Mouse (Mus musculus) Muller cell, postnatal 12 days (primary cell): ENCODE results near the gene Nxnl1.
A peak's percentile ranks its signal among the peaks of the same experiment; 100 is the strongest.
"Not testable (repeated sequence)": the region's sequence is repeated elsewhere in the genome, so short reads cannot be mapped to it uniquely, and the experiment has no call there.

Experiments used
- DNase-seq: peaks from one replicate; pipeline ENCODE4 v3.0.0-alpha.2; 2015; ENCODE audit errors: inconsistent ontology term

Gene Nxnl1

DNA sequence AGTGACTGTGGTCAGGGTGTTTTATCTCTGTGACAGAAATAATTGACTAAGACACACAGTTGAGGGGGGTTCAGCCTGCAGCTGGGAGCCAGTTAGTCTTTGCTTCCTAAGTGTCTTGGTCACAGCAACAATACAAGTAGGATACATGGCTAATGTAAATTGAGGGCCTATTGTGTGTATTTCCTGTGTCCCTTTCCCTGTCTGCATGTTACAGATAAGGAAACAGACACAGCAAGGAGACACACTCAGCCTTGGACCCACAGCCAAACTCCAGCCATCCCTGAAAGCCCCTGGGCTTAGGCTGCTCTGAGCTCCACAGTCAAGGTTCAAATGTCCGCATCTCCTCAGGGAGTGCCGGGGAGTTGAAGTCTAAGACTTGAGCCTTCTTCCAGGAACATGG, 11.8 kb downstream of the Nxnl1 start:
- no peak for DNase-seq

DNA sequence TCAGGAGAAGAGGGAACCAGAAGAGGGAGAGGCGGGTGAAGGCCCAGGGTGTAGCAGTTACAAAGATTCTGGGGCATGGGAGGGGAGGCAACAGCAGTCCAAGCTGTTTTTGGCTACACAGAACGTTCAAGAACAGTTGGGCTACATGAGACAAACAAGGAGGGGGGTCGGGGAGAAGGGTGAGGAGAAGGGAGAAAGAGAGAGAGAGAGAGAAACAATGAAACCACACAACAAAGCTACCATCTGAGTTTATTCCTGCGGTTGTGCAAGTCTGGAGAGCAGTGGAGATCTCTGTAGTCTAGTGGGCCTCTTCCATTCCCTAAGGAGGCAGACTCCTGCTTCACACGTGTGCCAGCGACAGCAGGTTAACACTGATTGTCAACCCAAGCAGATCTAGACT, 12.4 kb downstream of the Nxnl1 start:
- DNase-seq, result no peak

DNA sequence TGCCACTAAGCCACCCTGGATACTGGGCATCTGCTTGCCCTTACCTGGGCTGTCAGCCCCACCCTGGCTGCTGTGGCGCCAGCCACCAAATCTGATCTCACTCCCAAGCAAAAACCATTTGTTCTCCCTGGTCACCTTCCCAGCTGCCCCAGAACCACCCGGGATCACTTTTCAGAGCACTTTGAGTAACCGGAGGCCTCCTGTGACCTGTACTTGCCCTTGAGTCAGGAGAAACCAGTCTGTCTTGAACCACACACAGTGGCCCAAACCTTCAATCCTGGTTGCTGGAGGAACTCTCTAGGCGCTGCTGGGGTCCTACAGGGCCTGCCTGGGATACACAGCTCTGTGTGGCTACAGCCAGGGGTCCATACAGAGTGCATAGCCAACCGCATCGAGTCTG, 13.6 kb downstream of the Nxnl1 start:
- no peak for DNase-seq

DNA sequence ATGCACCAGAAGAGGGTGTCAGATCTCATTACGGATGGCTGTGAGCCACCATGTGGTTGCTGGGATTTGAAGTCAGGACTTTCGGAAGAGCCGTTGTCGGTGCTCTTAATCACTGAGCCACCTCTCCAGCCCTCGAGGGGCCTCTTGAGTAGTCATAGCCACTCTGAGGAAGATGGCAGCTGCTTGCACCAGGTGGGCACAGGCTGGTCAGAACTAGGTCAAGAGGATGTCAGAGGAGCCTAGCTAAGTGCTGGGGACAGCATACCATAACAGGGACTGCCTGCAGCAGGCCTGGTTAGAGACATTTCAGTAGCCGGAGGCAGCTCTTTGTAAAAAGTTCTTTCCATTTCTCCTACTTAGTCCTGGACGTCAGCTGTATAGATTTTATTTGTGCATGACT, 15.6 kb downstream of the Nxnl1 start:
- no peak for DNase-seq

DNA sequence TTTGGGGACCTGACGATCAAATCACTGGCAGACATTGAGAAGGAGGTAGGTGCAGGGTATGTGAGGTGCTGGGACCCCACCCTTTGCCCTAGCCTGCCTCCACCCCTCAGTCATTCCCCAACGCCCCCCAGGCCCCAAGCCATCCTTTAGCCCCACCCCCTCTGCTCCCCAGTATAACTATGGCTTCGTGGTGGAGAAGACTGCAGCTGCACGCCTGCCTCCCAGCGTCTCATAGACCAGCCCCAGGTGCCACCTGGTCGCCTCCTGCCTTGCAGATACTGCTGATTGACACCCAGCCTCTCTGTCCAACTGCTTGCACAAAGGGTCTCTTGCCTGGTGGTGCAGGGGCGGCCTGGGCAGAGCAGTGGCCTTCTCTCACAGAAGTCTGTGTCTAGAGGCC, 18.8 kb downstream of the Nxnl1 start:
- DNase-seq, result no peak

DNA sequence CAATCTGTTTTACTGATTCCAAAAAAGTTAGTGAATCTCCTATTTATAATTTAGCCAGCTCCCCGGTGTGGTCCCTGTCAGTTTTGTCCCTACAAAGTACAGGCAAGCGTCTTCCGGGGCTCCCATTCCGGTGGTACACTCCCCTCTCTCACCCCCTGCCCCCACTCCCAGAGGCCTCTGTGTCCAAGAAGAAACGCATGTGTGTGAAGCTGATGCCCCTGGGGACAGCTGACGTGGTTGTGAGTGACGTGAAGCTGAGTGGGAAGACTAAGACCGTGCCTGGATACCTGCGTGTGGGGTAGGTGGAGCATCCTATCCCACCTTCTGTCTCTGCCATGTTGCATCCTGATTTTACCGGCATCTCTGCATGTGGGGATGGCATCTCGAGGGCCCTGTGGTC, 21.3 kb downstream of the Nxnl1 start:
- no peak for DNase-seq

DNA sequence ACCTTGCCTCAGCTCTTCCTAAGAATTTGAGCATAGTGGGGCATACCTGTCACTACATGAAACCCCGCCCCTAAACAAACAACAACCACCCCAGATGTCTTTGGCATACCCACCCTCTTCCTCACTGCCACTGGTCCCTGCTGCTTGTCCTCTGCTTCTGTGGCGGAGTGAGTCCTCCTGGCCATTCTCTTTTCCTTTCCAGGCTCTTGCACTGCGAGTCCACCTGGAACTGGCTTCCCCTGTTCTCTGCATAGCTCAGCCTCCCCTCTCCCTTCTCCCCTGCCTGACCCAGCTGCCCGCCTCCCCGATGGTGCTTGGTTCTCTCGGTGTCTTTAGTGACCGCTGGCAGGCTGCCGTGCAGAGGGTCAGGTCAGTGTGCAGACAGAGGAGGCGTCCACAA, 22.6 kb downstream of the Nxnl1 start:
- DNase-seq, result no peak

DNA sequence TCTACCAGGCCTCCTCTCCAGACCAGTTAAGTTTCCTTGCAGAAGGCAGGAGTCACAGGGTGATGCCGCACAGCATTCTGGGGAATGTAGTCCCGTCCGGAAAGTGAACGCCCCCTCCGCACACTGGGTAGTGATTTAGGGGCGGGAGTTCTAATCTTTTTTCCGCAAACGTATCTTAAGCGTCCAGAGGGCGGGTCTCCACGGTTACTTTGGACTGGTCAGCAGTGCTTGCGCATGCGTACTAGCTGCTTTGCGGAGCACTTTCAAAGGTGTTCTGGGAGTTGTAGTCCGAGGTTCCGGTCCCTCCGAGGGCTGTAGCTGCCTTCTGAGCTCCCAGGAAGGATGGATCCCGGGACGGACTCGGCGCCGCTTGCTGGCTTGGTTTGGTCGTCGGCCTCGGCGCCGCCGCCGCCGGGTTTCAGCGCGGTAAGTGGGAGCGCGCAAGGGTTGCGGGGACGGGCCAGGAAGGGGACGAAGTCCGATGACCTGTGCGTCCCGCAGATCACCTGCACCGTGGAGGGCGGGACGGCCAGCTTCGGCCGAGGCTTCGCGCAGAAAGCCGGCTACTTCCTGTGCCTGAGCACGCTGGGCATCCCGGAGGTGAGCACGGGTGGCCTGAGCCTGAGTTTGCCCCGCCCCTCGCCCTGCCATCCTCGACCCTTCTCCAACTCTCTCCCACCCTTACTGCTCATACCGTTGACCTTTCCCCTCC, 23.6 kb downstream of the Nxnl1 start, which contains the start of gene Mvb12a:
Gene Mvb12a, plus strand, starts transcription at position 291 of the 712 bp plus-strand sequence.
- DNase-seq, result peak; percentile 97

DNA sequence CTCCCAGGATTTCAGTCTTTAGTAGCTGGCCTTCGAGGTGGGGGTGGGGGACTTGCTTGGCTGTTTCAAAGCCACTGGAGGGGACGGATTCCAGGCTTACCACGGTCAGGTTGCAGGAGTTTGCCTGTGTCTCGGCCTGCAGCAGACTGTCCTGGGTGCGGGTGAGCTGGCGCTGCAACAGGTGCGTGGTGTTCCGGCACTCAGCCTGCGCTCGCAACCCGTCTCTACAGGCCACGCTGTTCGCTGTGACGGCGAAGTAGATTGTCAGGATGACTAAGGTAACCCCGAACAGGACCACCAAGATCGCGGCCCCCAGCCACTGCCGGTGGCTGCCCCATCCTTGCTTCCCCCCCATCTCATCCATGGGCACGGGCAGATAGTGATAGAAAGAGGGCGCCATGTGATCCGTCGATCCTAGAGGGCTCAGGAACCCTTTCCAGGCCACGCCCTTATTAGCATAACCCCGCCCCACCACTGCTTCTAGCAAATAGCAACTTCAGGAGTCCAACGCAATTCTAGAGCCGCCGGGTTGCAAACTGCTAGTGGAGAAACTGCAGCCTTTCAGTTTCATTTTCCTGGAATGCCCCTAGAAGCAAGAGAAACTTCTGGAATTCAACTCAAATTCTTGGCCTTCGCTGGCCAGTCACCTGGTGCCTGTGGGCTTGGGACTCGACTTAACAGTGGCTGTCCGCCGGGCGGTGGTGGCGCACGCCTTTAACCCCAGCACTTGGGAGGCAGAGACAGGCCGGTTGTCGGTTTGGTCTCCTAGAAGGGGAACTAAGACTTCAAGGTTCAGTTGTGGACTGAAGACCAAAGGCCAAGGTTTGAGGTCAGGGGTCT, 29.2 kb downstream of the Nxnl1 start, which contains the start of gene Bst2:
Gene Bst2, minus strand, starts transcription at position 429 of the 840 bp plus-strand sequence.
- peak; percentile 94 for DNase-seq

DNA sequence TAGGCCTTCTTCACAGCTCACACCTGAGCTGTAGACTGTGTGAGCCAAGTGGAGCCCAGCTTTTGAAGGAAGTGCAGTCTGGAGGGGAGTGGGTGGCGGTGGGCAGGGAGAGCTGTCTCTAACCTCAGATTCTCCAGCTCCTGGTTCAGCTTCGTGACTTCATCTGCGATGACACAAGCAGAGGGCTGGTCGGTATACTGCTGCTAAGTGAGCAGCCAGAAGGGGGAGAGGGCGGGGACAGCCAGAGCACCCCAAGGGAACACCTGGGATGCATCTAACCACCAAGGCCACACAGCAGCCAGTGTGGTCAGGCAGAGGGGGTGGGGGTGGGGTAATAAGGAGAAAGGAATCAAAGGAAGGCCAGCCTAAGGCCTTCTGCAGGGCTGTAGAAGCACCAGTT, 30.7 kb downstream of the Nxnl1 start:
- DNase-seq, result no peak

DNA sequence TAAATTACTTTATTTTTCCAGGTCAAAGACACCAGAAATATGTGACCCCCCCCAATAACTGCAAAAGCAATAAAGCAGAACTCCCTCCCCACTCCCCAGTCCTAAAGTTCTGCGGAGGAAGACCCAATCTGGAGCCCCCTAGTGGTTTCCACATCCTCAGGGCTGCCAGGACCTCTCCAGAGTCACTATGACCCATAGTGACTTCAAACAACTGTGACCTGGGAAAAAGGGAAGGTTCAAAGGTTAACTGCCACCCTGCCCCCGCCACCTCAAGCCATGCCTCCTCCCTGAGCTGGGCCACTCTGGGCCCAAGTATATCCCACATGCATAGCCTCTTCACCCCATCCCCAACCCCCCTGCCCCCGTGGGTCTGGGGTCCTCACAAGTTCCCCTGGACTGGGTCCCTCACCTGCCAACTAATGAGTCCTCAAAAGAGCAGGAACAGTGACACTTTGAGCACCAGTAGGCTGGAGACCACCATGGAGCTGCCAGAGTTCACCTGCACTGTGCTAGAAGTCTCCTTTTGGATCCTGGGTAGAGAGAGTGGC, 32.1 kb downstream of the Nxnl1 start:
- DNase-seq, result no peak

DNA sequence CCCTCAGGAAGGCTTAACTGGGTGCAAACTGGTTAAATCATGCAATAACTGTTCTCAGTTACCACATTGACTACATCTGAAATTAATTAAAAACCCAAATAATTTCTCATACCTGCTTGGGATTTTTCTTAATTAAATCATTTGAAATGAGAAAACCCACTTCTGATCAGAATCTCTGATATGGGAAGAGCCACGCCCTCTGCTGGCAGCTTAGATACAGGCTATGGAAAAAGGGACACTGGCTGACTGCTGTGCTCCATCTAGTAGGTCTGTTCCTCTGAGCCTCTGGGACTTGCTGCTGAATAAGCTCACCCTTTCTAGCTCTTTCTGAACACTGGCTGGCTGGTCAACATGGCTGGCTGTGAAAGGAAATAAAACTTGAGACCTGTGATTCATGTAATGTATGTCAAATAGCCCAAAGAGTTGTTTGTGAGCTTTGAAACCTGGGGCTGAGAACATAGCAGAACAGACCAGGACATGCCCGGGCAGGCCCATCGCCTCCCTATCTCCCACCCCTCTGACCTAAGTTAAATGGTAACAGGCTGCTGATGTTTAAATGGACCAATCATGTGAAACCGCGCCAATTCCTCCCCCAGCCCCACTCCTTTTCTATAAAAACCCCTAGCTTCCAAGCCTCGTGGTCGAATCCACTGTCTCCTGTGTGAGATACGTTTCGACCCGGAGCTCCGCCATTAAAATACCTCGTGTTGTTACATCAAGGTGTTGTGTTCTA, 35.5 kb downstream of the Nxnl1 start:
- DNase-seq, result not testable (repeated sequence)

DNA sequence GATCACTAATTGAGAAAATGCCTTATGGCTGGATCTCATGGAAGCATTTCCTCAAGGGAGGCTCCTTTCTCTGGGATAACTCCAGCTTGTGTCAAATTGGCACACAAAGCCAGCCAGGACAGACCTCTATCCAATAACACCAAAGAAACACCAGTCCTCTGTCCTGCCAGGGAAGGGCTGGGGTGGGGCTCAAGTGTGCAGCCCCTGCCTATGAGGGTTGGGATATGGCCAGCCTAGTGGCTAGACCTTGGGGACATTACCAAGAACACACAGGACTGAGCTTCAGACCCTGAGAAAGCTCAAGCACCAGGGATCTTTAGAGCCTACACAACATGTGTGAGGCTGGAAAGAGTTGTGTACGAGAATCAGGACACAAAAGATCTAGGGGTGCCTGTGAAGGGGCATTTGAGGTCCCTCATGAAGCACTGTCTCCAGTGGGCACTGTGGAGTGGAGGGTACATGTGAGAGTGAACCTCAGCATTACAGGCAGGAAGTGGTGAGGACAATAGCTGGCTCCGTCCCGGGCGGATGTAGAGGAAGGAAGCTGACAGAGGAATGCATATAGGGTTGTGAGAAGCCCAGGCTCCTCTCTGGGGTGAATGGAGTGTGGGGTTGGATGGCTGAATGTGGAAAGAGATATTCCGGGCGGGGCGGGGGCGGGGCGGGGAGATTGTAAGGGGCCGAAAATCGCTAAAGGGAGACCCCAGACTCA, 37.9 kb downstream of the Nxnl1 start:
- DNase-seq, result no peak

DNA sequence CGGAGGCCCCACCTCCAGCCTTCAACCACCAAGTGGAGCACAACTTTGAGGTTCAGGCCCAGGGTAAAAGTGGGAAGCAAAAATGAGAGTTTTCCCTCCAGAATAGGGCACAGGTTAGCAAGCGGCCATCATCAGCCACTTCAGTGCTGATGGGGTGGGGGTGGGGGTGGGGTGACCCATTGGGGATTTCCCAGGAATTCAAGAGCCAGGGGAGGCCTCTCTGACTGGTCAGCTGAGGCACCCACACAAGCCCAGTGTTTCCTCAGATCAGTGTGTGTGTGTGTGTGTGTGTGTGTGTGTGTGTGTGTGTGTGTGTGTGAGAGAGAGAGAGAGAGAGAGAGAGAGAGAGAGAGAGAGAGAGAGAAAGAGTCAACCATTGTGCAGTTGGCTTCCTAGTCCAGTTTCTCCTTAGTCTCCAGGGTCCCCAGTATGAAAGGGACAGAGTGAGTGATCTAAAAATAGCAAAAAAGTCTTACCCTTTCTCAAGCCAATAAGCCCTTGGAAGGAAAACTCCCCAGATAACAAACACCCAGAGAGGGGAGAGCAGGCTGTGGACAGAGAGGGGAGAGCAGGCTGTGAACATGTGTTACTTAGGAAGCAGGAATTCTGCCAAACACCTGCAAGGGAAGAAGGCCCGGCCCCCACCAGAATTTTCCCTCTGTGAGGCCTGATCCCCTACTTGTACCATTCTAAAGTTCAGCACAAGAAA, 39.1 kb downstream of the Nxnl1 start:
- no peak for DNase-seq

DNA sequence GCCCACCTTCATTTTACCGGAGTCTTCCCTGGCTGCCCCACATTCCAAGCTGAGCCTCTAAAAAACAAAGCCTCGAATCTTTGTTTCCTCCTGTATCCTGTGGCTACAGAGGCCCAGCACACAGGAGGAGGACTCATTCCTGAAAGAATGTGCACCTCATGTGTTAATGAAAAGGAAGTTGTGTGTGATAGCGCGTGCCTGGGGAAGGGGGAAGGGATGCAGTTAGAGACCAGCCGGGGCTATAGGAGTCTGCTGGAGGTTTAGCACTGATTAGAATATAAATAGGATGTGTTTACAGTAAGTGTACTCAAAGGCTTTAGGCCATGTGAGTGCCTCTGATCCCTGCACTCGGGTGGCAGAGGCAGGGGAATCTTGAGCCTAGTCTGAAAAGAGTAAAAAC, 40.1 kb downstream of the Nxnl1 start:
- DNase-seq, result no peak

DNA sequence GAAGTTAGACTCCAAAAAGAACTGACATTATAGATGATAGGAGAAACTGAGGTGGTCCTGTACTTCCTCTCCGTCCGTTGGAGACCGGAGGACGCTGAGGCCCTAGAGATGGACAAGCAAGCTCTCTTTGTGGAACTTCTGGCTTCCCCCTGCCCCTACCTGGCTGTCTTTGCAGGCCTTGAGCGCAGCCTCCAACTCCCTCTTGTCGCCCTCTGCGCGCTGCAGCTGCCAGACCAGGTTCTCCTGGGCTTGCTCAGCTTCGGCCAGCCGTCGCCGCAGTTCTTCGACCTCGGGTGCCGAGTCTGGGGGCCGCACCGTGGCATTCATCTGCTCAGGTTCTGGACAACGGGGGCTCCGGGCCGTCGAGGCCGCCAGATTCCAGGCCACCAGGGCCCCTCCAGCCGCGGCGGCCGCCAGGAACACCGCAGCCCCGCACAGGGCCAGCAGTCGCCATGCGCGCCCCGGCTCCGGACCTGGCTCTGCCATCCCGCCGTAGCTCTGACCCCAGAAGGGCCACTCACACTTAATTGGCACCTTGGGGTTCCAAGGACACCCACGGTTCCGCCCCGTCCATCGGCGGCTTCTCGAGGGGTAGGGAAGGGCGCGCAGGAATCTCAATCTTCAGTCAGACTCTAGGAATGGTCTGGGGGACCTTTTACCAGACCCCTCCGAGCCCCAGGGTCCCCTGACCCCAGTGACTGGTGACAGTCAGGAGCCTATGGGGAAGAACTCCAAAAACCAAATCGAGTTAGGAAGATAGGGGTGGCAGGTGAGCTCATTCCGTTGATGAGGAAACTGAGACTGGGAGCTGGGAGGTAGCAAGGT, 41.0 kb downstream of the Nxnl1 start, which contains the start of gene Ccdc194:
Gene Ccdc194, minus strand, starts transcription at position 486 of the 825 bp plus-strand sequence.
- no peak for DNase-seq

DNA sequence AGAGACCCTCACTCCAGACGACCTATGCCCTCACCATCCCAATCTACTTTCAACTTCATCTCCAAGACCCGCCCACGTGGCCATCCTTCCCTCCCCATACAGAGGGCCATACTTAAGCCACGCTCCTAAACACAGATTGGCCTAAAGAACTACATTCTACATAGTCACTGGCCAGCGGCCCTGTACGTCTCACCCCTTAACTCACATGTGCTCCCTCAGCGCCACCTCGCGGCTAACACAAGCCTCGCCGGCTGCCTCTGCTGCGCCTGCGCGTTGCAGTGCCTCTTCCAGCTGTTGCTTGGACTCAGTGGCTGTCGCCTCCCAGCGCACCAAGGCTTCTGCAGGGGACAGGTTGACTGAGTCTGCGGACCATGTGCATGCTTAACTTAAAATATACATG, 44.8 kb downstream of the Nxnl1 start:
- DNase-seq, result peak; percentile 91

DNA sequence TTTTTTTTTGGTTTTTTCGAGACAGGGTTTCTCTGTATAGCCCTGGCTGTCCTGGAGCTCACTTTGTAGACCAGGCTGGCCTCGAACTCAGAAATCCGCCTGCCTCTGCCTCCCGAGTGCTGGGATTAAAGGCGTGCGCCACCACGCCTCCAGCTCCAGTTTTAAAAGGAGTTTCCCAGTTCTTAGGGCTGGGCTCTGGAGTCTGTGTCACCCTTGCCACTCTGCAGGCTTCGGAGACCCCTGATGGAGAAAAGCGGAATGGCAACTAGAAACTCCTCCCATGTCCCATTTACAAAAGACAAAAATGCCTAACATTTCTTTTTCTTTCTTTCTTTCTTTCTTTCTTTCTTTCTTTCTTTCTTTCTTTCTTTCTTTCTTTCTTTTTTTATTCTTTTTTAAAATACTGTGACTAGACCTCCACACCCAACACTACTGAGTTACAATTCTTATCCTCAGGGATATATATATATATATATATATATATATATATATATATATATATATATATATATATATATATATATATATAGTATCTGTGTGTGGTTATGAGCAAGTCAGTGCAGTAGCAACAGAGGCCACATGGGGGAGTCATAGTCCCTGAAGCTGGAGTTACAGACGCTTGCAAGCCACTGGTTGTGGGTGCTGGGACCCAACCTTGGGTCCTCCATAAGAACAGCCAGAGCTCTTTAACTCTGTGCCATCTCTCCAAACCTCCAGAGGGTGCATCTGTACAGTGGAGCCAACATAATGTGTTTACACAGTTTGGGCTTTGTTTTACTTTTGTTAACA, 47.2 kb downstream of the Nxnl1 start:
- DNase-seq, result peak; percentile 73

DNA sequence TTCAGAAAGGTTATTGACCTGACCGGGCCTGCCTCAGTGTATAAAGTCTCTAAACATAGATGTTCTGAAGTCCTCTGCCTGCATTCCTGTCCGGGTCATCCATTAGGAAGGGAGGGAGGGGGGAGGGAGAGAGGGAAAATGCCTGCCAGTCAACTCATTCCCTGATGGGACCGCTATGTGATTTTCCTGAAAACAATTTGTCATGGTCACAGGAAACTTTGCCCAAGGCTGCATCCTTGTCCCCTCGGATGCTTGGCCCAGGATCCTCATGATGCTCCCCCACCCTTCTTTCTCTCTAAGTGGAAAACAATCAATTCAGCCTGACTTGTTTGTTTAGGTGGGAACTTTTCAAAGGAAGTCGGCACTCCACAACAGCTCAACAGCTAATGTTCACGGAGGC, 49.6 kb downstream of the Nxnl1 start:
- peak; percentile 76 for DNase-seq
